Mouse (Mus musculus): ENCODE results near the gene Ddi1.

Gene Ddi1

GRCm38 (mm10) chr9:6269796-6270280 is at the start of gene Ddi1:
Ddi1 (minus strand) TSS chr9:6269846.
- no peak for DNase-seq (ENCODE audit: low read depth)

GRCm38 (mm10) chr9:6317114-6317513 is 47.5 kb upstream of the Ddi1 start:
- no peak for DNase-seq (ENCODE audit: low read depth)

GRCm38 (mm10) chr9:6305847-6306246 is 36.2 kb upstream of the Ddi1 start:
- DNase-seq (ENCODE audit: low read depth) = peak; percentile 9

GRCm38 (mm10) chr9:6304590-6304989 is 34.9 kb upstream of the Ddi1 start:
- no peak for DNase-seq (ENCODE audit: low read depth)

GRCm38 (mm10) chr9:6302050-6302449 is 32.4 kb upstream of the Ddi1 start:
- no peak for DNase-seq (ENCODE audit: low read depth)

- DNase-seq (ENCODE audit: low read depth) = no peak
Measured at GRCm38 (mm10) chr9:6298547-6298946, 28.9 kb upstream of the Ddi1 start.

- no peak for DNase-seq (ENCODE audit: low read depth)
Measured at GRCm38 (mm10) chr9:6289211-6289696, 19.6 kb upstream of the Ddi1 start.

GRCm38 (mm10) chr9:6286770-6287169 is 17.1 kb upstream of the Ddi1 start:
- DNase-seq (ENCODE audit: low read depth) = no peak

GRCm38 (mm10) chr9:6277526-6277925 is 7.9 kb upstream of the Ddi1 start:
- DNase-seq (ENCODE audit: low read depth) = no peak

GRCm38 (mm10) chr9:6276395-6276794 is 6.7 kb upstream of the Ddi1 start:
- no peak for DNase-seq (ENCODE audit: low read depth)

GRCm38 (mm10) chr9:6264820-6265219 is 4.8 kb downstream of the Ddi1 start:
- DNase-seq (ENCODE audit: low read depth) = no peak

- DNase-seq (ENCODE audit: low read depth) = no peak
Measured at GRCm38 (mm10) chr9:6257072-6257471, 12.6 kb downstream of the Ddi1 start.

GRCm38 (mm10) chr9:6251990-6252389 is 17.7 kb downstream of the Ddi1 start:
- DNase-seq (ENCODE audit: low read depth) = no peak

GRCm38 (mm10) chr9:6250320-6250719 is 19.3 kb downstream of the Ddi1 start:
- DNase-seq (ENCODE audit: low read depth) = no peak

- DNase-seq (ENCODE audit: low read depth) = peak; percentile 9
Measured at GRCm38 (mm10) chr9:6235982-6236381, 33.7 kb downstream of the Ddi1 start.

- no peak for DNase-seq (ENCODE audit: low read depth)
Measured at GRCm38 (mm10) chr9:6217505-6217904, 52.1 kb downstream of the Ddi1 start.

- DNase-seq (ENCODE audit: low read depth) = no peak
Measured at GRCm38 (mm10) chr9:6212862-6213261, 56.8 kb downstream of the Ddi1 start.

Data from c-Kit-positive CD71-positive TER-119-negative erythroid progenitor cells, embryonic 14.5 days (primary cell).